Mouse (Mus musculus) frontal cortex, adult 2 months (tissue): ENCODE measurements around the gene Phldb2. TPM values are rescaled to one million over a fixed set of nuclear protein-coding genes. Genes with fewer than 3 reads are reported as not detected.

Experiments
- DNase-seq, 2 experiments: peaks; one replicate each; pipeline ENCODE4 v3.0.0; 2022; ENCODE audit warnings: low spot score in 1 of 2; ENCODE audit errors: extremely low spot score in 1 of 2
- polyA plus RNA-seq: library from polyadenylated mRNA; depleted of rRNA; stranded (reverse); fragments of >200 nt; gene quantifications from 2 replicates; pipeline ENCODE4 v1.2.3, GENCODE M21; 2012

The Phldb2 gene
- polyA plus RNA-seq, 1 experiment = 7.0 TPM

- no peak for DNase-seq
These were observed 153.0 kb downstream of the Phldb2 start for GRCm38 (mm10) chr16:45800406-45800805.

- no peak for DNase-seq
These were observed 154.2 kb downstream of the Phldb2 start for GRCm38 (mm10) chr16:45799150-45799549.

- no peak for DNase-seq
These were observed 154.8 kb downstream of the Phldb2 start for GRCm38 (mm10) chr16:45798591-45798990.

GRCm38 (mm10) chr16:45796815-45797214, 156.6 kb downstream of the Phldb2 start:
- no peak for DNase-seq

GRCm38 (mm10) chr16:45795188-45795693, 158.2 kb downstream of the Phldb2 start:
- peak in 1 of 2 experiments; percentile 28 for DNase-seq

GRCm38 (mm10) chr16:45792781-45793180, 160.6 kb downstream of the Phldb2 start:
- no peak for DNase-seq

GRCm38 (mm10) chr16:45791286-45791685, 162.1 kb downstream of the Phldb2 start:
- DNase-seq = no peak

GRCm38 (mm10) chr16:45789311-45789710, 164.1 kb downstream of the Phldb2 start:
- DNase-seq = no peak

GRCm38 (mm10) chr16:45787650-45788049, 165.7 kb downstream of the Phldb2 start:
- DNase-seq = no peak

- DNase-seq = peak in 1 of 2 experiments; percentile 33
These were observed 166.8 kb downstream of the Phldb2 start for GRCm38 (mm10) chr16:45786639-45787038.

- no peak for DNase-seq
These were observed 173.4 kb downstream of the Phldb2 start for GRCm38 (mm10) chr16:45780001-45780400.

GRCm38 (mm10) chr16:45774813-45775212, 178.6 kb downstream of the Phldb2 start:
- no peak for DNase-seq

GRCm38 (mm10) chr16:45770914-45771313, 182.5 kb downstream of the Phldb2 start:
- DNase-seq = no peak

GRCm38 (mm10) chr16:45767853-45768640, 185.4 kb downstream of the Phldb2 start:
- no peak for DNase-seq

GRCm38 (mm10) chr16:45767434-45767833, 186.0 kb downstream of the Phldb2 start:
- no peak for DNase-seq

- DNase-seq = no peak
These were observed 187.4 kb downstream of the Phldb2 start for GRCm38 (mm10) chr16:45765801-45766494.

GRCm38 (mm10) chr16:45765102-45765501, 188.3 kb downstream of the Phldb2 start:
- DNase-seq = no peak

GRCm38 (mm10) chr16:45762859-45763505, 190.4 kb downstream of the Phldb2 start:
- no peak for DNase-seq

- no peak for DNase-seq
These were observed 192.0 kb downstream of the Phldb2 start for GRCm38 (mm10) chr16:45761425-45761824.

- DNase-seq = no peak
These were observed 194.6 kb downstream of the Phldb2 start for GRCm38 (mm10) chr16:45758726-45759269.
